Mouse (Mus musculus): ENCODE results near the gene Shq1.

The Shq1 gene

GRCm38 (mm10) chr6:100603702-100604101 is 67.3 kb downstream of the Shq1 start:
- peak; percentile 8 for DNase-seq (ENCODE audit: low spot score)

- DNase-seq (ENCODE audit: low spot score) = no peak
Measured at GRCm38 (mm10) chr6:100601634-100602033, 69.3 kb downstream of the Shq1 start.

DNA sequence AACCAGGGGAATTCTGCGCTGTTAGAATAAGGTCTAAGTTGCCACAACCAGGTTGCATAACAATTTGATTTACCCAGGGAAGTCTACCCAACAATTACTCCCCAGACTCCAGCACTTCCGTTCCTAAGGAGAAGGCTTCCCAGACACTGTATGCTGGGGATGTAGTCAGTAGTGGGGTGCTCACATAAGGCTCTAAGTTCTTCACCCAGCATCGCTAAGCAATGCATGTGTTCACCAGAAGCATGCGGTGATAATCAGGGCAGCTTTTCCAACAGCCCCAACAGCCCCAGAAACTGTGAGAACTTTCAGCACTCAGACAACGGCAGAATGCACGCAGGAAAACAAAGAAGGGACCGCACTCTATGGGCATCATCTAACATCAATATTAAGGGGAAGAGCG is 77.1 kb downstream of the Shq1 start:
- DNase-seq (ENCODE audit: low spot score) = no peak

- no peak for DNase-seq (ENCODE audit: low spot score)
Measured at GRCm38 (mm10) chr6:100592991-100593390, 78.0 kb downstream of the Shq1 start.

GRCm38 (mm10) chr6:100590602-100591001 is 80.4 kb downstream of the Shq1 start:
- no peak for DNase-seq (ENCODE audit: low spot score)

GRCm38 (mm10) chr6:100588876-100589275 is 82.1 kb downstream of the Shq1 start:
- no peak for DNase-seq (ENCODE audit: low spot score)

DNA sequence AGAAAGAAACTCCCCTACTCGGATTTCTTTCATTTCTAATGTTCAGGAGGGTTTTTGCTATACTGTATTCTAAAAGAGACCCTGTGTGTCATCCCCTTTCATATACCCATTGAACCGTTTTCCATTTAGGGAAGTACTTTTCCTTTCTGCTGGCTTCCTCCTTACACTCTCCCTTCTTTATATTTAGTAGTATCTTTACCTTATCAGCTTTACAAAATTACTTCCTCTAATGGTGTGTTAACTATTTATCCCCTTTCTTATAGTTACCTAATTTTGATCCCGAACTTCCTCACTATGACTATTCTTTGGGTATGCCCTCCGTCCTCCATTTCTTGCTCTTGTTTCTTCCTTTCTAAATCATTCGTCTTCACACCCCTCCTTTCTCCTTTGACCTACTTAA is 84.2 kb downstream of the Shq1 start:
- DNase-seq (ENCODE audit: low spot score) = no peak

DNA sequence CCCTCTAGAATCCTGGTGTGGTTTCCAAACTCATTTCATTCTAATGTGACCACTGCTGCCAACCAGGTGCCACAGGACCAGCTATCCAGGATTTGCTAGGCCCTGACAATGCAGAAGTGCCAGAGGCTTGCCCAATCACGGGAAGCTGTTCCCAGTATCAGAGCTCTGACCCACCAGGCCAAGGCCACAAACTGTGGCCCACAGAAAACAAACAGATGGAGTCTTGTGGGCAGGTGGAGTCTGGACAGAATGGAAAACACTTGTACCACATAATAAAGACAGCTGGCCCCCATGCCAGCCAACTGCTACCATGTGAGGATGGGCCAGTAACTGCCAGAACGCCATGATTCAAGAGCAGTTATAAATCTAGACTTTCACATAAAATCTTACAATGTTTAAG is 89.0 kb downstream of the Shq1 start:
- DNase-seq (ENCODE audit: low spot score) = no peak

GRCm38 (mm10) chr6:100581056-100581455 is 89.9 kb downstream of the Shq1 start:
- DNase-seq (ENCODE audit: low spot score) = no peak

- no peak for DNase-seq (ENCODE audit: low spot score)
Measured at GRCm38 (mm10) chr6:100577590-100577989, 93.4 kb downstream of the Shq1 start.

DNA sequence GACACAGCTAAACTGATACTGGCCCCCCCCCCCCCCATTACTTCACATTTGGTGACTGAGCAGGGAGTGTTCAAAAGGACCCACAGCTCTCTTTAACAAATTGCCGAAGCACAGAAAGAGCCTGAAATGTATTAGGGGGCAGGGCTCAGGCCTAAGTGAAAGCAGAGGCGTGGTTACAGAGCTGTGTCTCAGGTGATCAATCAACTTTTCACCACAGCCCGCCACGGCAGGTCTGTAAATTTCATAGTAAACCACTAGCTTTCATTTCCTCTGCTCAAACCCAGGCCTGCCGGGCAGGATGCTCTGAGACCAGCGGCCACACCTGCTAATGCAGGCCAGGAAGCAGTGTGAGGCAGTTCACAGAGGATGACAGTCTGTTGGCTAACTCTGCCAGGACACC is 94.8 kb downstream of the Shq1 start:
- no peak for DNase-seq (ENCODE audit: low spot score)

- no peak for DNase-seq (ENCODE audit: low spot score)
Measured at GRCm38 (mm10) chr6:100566774-100567173, 104.2 kb downstream of the Shq1 start.

GRCm38 (mm10) chr6:100564516-100564915 is 106.4 kb downstream of the Shq1 start:
- no peak for DNase-seq (ENCODE audit: low spot score)

DNA sequence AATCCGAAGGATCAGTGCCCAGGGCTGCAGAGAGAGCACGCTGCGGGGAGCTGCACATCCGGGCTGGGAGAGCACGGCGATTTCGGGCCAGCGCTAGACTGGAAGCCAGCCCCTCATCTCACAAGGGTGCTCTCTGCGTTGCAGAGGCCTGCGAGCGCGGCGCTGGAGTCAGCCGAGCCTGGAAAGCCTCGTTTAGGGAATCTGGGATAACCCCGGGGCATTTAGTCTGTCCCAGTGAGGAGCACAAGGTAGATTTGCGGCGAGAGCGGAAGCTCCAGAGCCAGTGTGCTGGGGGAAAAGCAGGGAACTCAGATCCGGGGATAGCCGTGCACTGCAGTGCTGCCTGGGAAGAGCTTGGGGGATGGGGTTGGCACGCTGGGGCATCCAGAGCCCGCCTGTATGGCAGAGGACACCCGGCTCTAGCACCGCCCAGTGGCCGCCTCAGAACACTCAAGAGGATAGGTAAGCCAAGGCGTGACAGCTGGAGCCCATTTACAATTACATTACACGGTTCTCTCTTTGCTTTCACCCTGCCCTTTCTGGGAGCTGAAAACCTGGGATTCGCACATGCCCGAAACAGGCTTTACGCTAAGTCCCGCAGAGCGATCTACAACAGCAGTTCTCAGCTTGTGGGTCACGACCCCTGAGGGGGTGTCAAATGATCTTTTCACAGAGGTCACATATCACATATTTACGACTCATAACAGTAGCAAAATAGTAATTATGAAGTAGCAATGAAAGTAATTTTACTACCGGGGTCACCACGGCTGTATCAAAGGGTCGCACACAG is 107.2 kb downstream of the Shq1 start:
- peak; percentile 75 for DNase-seq (ENCODE audit: low spot score)

- DNase-seq (ENCODE audit: low spot score) = peak; percentile 24
Measured at GRCm38 (mm10) chr6:100562719-100563551, 108.0 kb downstream of the Shq1 start.

DNA sequence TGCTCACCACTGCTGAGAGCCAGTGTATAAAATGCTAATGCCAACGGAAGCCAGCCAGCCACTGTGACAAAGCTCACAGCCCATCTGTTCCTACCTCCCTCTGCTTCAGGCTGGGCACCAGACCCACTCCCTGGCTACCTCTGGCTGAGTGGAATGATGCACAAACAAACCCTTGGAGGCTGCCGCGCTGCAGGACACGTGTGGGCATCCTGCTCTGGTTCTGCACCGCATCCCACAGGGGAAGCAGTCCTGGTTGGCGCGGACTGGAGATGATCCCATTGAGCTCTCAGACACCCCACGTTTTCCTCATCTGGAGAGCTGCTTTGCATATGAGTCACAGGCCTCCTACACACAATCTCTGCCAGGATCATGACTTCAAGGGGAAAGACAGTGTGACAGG is 112.9 kb downstream of the Shq1 start:
- peak; percentile 13 for DNase-seq (ENCODE audit: low spot score)

GRCm38 (mm10) chr6:100542154-100542997 is 128.6 kb downstream of the Shq1 start:
- DNase-seq (ENCODE audit: low spot score) = no peak

- DNase-seq (ENCODE audit: low spot score) = peak; percentile 18
Measured at GRCm38 (mm10) chr6:100539698-100540097, 131.3 kb downstream of the Shq1 start.

DNA sequence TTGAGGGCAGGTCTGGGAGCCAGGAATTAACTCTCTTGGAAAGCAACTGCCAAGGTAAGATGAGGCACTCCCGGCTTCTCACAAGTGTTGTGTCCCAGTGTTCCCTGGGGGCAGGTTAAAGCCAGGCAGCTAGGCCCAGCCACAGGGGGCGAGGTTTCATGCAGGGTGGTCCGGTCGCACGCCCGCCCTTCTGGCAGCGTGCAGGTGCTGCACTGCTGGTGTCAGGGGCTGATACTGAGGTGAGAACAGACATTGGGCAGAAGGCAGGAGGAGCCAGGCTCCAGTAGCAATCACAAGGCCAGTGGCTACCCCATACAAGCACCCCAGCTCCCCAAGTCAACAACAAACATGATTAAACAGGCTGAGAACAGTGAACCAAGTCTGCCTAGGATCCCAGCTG is 132.4 kb downstream of the Shq1 start:
- DNase-seq (ENCODE audit: low spot score) = no peak

GRCm38 (mm10) chr6:100537987-100538386 is 133.0 kb downstream of the Shq1 start:
- no peak for DNase-seq (ENCODE audit: low spot score)

- no peak for DNase-seq (ENCODE audit: low spot score)
Measured at GRCm38 (mm10) chr6:100537042-100537441, 133.9 kb downstream of the Shq1 start.

- no peak for DNase-seq (ENCODE audit: low spot score)
Measured at GRCm38 (mm10) chr6:100533364-100533763, 137.6 kb downstream of the Shq1 start.

All from urinary bladder, postnatal 14 days (tissue).